Mouse (Mus musculus): Measurements from ENCODE around the gene Phlpp1.

- peak; percentile 69 for TF ChIP-seq CTCF (conservative IDR thresholded peaks at IDR 0.05; ENCODE audit: low read length)
- no peak for TF ChIP-seq NANOG (IDR thresholded peaks at IDR 0.05; ENCODE audit: borderline replicate concordance, low read length)
- TF ChIP-seq POU5F1 (IDR thresholded peaks at IDR 0.05; ENCODE audit: borderline replicate concordance, low read length) = no peak
Observed at GRCm38 (mm10) chr1:106395476-106395875, 223.9 kb downstream of the Phlpp1 start.

Measured in E14TG2a.4 (cell line).